Mouse (Mus musculus) bone marrow macrophage, adult 2 months (primary cell): ENCODE data around the gene Ppp1r1c. TPM values are rescaled to one million over a fixed set of nuclear protein-coding genes. Genes with fewer than 3 reads are reported as not detected.

Experiments
- H3K27ac ChIP-seq: 2 replicates; pipeline ENCODE4 v1.5.1; 2012; ENCODE audit warnings: low read depth, low read length; ENCODE audit not compliant: insufficient read depth
- H3K4me1 ChIP-seq: 2 replicates; pipeline ENCODE4 v1.6.1; 2012; ENCODE audit warnings: low read length; ENCODE audit not compliant: control insufficient read depth, insufficient read depth
- H3K4me3 ChIP-seq: 2 replicates; pipeline ENCODE4 v1.5.1; 2012; ENCODE audit warnings: mild to moderate bottlenecking, low read length, moderate library complexity; ENCODE audit not compliant: insufficient read depth
- CTCF ChIP-seq: IDR thresholded peaks from 2 replicates; pipeline ENCODE4 v1.5.1; 2012; ENCODE audit warnings: low read depth, mild to moderate bottlenecking, low read length, moderate library complexity
- POLR2A ChIP-seq: IDR thresholded peaks from 2 replicates; pipeline ENCODE4 v1.6.1; 2012; ENCODE audit warnings: mild to moderate bottlenecking, low read depth, low read length, borderline replicate concordance
- polyA plus RNA-seq: library from polyadenylated mRNA; stranded (reverse); fragments of >200 nt; gene quantifications from 2 replicates; pipeline ENCODE4 v1.2.4, GENCODE M21; 2012; ENCODE audit not compliant: missing spikeins, insufficient read depth, insufficient read length

Ppp1r1c gene
- polyA plus RNA-seq, 1 experiment, result not detected

DNA sequence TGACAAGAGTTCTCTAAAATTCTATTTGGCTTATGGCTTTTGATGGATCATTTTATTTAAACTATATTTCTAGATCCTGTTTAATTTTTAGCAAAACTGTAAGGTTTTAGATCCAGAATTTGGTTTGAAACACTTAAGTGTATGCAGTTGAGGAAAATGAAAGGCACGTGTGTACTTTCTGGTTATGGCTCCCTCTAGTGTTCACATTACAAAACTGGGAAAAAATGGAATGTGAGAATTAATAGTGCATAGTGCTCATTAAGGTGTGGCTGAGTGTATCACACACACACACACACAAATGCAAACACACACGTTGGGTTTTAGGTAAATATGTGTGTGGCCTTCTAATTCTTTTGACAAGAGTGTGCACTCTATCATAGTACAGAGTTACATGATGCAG is 70.2 kb downstream of the Ppp1r1c start:
- H3K4me1 ChIP-seq, result peaks cover 2% of the 10 kb centered on the region; the same call in 1 of the 2 replicates
- H3K4me3 ChIP-seq, result no peak overlapping the region
- TF ChIP-seq POLR2A (no peak), CTCF (no peak)
- no peak overlapping the region for H3K27ac ChIP-seq

- TF ChIP-seq POLR2A (no peak), CTCF (no peak)
- no peak overlapping the region for H3K27ac ChIP-seq
- H3K4me3 ChIP-seq, result no peak overlapping the region
- no peaks in the 10 kb centered on the region for H3K4me1 ChIP-seq
These were observed 73.2 kb downstream of the Ppp1r1c start for GRCm38 (mm10) chr2:79780772-79781171.

DNA sequence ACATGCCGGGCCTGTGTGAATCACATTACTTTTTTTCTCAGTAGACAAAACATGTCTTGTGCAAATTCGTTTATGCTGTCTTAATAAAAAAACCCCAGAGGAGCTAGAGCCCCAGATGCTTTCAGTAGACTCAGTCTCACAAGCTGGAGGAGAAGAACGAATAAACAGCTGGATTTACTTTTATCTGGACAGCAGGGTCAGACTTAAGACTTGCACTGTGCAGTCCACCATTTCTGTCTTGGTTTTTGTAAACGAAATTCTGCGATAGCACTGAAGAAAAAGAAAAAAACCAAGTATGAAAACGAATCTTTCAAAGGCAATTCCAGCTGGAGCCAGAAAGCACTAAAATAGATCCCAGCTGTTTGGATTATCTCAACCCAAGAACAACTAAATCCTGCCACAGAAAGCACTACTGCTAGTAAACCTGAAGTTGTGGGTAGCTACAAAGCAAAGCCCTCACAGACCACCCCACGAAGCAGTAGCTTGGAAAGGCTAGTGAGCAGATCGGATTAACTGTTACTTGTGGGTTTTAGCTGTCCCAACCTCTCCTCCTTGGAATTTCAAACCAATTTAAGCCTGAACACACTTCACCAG is 78.1 kb downstream of the Ppp1r1c start:
- H3K4me1 ChIP-seq, result no peaks in the 10 kb centered on the region
- H3K27ac ChIP-seq, result no peak overlapping the region
- no peak overlapping the region for H3K4me3 ChIP-seq
- TF ChIP-seq CTCF (no peak), POLR2A (no peak)

- Histone ChIP-seq H3K4me3 (no peak overlapping the region), H3K4me1 (no peaks in the 10 kb centered on the region), H3K27ac (no peak overlapping the region)
- TF ChIP-seq POLR2A (no peak), CTCF (no peak)
These were observed 78.9 kb downstream of the Ppp1r1c start for GRCm38 (mm10) chr2:79786467-79786866.

GRCm38 (mm10) chr2:79793186-79793585 is 85.6 kb downstream of the Ppp1r1c start:
- no peak for TF ChIP-seq CTCF
- TF ChIP-seq POLR2A, result no peak
- Histone ChIP-seq H3K4me1 (no peaks in the 10 kb centered on the region), H3K27ac (no peak overlapping the region), H3K4me3 (no peak overlapping the region)

DNA sequence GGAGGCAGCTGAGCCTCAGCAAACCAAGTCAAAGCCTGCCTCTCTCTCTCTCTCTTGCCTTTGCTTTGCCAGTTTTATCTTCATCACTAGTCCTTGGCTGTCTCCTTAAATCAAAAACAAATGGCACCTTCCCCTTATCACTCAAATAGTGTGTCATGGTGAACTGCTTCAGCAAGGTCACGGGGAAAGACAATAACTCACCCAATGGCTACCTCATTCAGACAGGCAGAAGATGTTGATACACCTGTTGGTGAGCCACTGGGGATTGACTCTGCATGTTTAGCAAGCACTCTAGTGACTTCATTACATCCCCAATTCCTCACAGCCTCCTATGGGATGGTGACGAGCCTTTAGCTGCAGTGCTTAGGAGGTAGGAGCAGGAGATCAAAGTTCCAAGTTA is 89.9 kb downstream of the Ppp1r1c start:
- TF ChIP-seq CTCF (no peak), POLR2A (no peak)
- H3K4me3 ChIP-seq, result no peak overlapping the region
- H3K27ac ChIP-seq, result no peak overlapping the region
- no peaks in the 10 kb centered on the region for H3K4me1 ChIP-seq

DNA sequence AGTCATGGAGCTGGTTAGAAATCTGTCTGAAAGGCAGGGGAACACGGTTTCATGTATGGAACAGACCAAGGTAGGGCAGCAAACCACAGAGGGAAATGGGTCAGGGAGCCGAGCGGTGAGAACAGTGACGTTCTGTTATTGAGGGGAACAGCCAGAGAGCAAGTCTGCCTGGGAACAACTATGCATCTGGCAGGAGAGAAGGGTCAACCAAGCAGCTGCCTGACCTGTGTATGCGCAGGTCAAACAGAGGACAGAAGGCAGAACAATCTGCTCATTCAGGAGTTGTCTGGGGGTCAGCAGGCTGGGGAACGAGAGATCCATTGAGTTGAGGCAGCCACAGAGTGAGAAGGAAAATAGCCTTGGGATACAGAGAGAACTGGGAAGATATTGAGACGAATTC is 91.0 kb downstream of the Ppp1r1c start:
- Histone ChIP-seq H3K4me1 (no peaks in the 10 kb centered on the region), H3K27ac (no peak overlapping the region), H3K4me3 (no peak overlapping the region)
- TF ChIP-seq POLR2A (no peak), CTCF (no peak)

DNA sequence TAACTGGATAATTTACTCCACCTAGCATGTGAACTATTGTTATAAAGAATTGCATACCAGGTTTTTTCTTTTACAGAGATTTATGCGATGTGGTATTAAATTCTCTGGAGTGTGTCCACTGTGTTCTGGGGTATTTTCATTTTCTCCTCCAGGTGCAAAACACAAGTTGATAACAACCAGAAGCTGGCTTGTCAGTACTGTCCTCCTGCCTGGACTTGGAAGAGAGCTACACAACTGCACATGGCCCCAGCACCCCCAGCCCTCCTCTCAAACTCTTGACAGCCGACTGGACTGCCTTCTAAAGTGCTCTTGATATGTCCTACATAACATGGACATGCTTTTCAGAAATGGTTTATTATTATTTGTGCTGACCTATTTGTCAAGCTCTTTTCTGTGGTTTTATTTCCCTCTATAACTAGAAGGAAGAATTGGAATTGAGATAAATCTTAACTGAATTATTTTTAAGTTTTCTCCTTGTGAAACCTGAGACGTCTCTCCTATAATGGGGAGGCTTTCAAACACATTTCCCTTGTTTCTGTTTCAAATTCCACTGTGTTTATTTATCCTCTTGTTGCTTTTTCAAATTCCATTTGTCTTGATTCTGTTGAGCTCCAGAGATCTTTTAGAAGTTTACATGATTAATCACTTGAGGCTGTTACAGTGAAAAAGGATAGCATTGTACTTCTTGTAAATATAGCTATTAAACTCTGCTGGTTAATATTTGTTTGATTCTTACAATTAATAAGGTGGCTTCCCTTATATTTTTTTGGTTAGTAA is 108.3 kb downstream of the Ppp1r1c start:
- TF ChIP-seq CTCF (no peak), POLR2A (no peak)
- Histone ChIP-seq H3K4me3 (no peak overlapping the region), H3K4me1 (no peaks in the 10 kb centered on the region), H3K27ac (no peak overlapping the region)

GRCm38 (mm10) chr2:79819543-79819942 is 112.0 kb downstream of the Ppp1r1c start:
- TF ChIP-seq CTCF (no peak), POLR2A (no peak)
- H3K4me1 ChIP-seq, result no peaks in the 10 kb centered on the region
- no peak overlapping the region for H3K4me3 ChIP-seq
- H3K27ac ChIP-seq, result no peak overlapping the region

- no peak overlapping the region for H3K27ac ChIP-seq
- H3K4me3 ChIP-seq, result no peak overlapping the region
- TF ChIP-seq POLR2A (no peak), CTCF (no peak)
- no peaks in the 10 kb centered on the region for H3K4me1 ChIP-seq
These were observed 118.3 kb downstream of the Ppp1r1c start for GRCm38 (mm10) chr2:79825853-79826252.
